Mouse (Mus musculus): Measurements from ENCODE around the gene Fam184a. TPM values are rescaled to one million over a fixed set of nuclear protein-coding genes. Genes with fewer than 3 reads are reported as not detected.
A peak's percentile ranks its signal among the peaks of the same experiment; 100 is the strongest.

Fam184a gene
- polyA plus RNA-seq, 1 experiment from 2014 or later = 5.0 TPM

DNA sequence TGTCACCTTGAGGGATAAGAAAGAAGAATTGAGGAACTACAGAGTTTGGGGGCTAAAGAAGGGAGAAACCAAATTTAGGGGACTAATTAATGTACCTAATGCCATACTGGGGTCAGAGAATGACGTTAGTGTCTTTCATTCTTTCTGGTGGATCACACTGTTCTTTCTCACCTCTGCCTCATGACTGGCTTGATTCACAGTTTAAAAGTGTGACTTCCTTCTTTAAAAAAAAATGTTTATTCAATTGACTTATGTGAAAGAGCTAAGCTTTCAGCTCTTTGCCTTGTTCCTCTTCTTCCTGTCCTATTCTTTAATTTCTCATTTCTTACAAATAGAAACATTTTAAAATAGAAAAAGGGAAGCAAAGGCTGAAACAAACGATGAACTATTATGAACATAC is 20.6 kb upstream of the Fam184a start:
- Histone ChIP-seq H3K9ac (ENCODE audit: low read depth, low read length) (no peak overlapping the region), H3K4me1 (replicated peaks; ENCODE audit: insufficient read depth, low read length) (no peaks in the 10 kb centered on the region; the same call in 1 of the 2 replicates), H3K4me3 (replicated peaks; ENCODE audit: low read depth, low read length) (no peak overlapping the region), H3K4me2 (ENCODE audit: low read length) (no peak overlapping the region), H3K27me3 (ENCODE audit: insufficient read depth, low read length) (no peaks in the 10 kb centered on the region), H3K27ac (no peak overlapping the region), H3K9me3 (replicated peaks; ENCODE audit: low read length) (no peaks in the 10 kb centered on the region), H3K36me3 (ENCODE audit: insufficient read depth, low read length) (no peaks in the 10 kb centered on the region)
- ATAC-seq (replicated peaks; ENCODE audit: low FRiP score, low read depth) = no peak
- 69% methylated on average over 2 of the region's 2 CpGs for WGBS
- no peak for DNase-seq (ENCODE audit: low spot score)
- TF ChIP-seq CTCF (IDR thresholded peaks at IDR 0.05; ENCODE audit: low read depth) = no peak

GRCm38 (mm10) chr10:53768745-53769144 is 17.8 kb upstream of the Fam184a start:
- Histone ChIP-seq H3K4me1 (replicated peaks; ENCODE audit: insufficient read depth, low read length) (no peaks in the 10 kb centered on the region; the same call in 1 of the 2 replicates), H3K36me3 (ENCODE audit: insufficient read depth, low read length) (no peaks in the 10 kb centered on the region), H3K4me2 (ENCODE audit: low read length) (no peak overlapping the region), H3K4me3 (replicated peaks; ENCODE audit: low read depth, low read length) (no peak overlapping the region), H3K9me3 (replicated peaks; ENCODE audit: low read length) (no peaks in the 10 kb centered on the region), H3K9ac (ENCODE audit: low read depth, low read length) (no peak overlapping the region), H3K27ac (no peak overlapping the region), H3K27me3 (ENCODE audit: insufficient read depth, low read length) (no peaks in the 10 kb centered on the region)
- TF ChIP-seq CTCF (IDR thresholded peaks at IDR 0.05; ENCODE audit: low read depth) = no peak
- ATAC-seq (replicated peaks; ENCODE audit: low FRiP score, low read depth) (no peak), DNase-seq (ENCODE audit: low spot score) (no peak)
- WGBS = 68% methylated on average over 3 of the region's 3 CpGs

- no peak overlapping the region for H3K27ac ChIP-seq
- H3K27me3 ChIP-seq (ENCODE audit: insufficient read depth, low read length) = no peaks in the 10 kb centered on the region
- no peak overlapping the region for H3K4me3 ChIP-seq (replicated peaks; ENCODE audit: low read depth, low read length)
- H3K4me1 ChIP-seq (replicated peaks; ENCODE audit: insufficient read depth, low read length) = no peaks in the 10 kb centered on the region
- no peak overlapping the region for H3K4me2 ChIP-seq (ENCODE audit: low read length)
- H3K36me3 ChIP-seq (ENCODE audit: insufficient read depth, low read length) = no peaks in the 10 kb centered on the region
- DNase-seq (ENCODE audit: low spot score) = no peak
- WGBS = 86% methylated on average over 4 of the region's 4 CpGs
- no peak overlapping the region for H3K9ac ChIP-seq (ENCODE audit: low read depth, low read length)
- TF ChIP-seq CTCF (IDR thresholded peaks at IDR 0.05; ENCODE audit: low read depth) = no peak
- ATAC-seq (replicated peaks; ENCODE audit: low FRiP score, low read depth) = no peak
- H3K9me3 ChIP-seq (replicated peaks; ENCODE audit: low read length) = no peaks in the 10 kb centered on the region
Observed at GRCm38 (mm10) chr10:53765471-53765870, 14.5 kb upstream of the Fam184a start.

DNA sequence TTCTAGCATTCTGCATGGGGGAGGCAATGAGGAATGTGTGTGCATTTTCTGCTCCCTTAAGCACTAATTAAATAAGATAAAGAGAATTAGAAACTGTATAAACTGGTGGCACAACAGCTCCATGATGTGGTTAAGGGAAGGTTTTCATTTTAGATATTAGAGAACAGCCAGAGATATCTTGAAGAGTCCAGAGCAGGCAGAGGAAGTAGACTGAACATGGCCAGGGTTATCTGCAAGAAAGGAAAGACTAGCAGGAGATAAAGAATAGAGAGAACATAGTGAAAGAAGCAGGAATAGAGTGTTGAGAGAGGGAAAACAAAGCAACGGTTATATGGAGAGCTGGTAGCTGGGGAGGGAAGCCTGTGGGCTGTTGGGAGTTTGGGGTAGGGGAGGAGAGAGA is 1.8 kb upstream of the Fam184a start:
- Histone ChIP-seq H3K27me3 (ENCODE audit: insufficient read depth, low read length) (no peaks in the 10 kb centered on the region), H3K9ac (ENCODE audit: low read depth, low read length) (no peak overlapping the region), H3K4me2 (ENCODE audit: low read length) (no peak overlapping the region), H3K27ac (no peak overlapping the region), H3K4me1 (replicated peaks; ENCODE audit: insufficient read depth, low read length) (0 out of 2 replicates have a peak, but pooled peaks cover 5% of the 10 kb centered on the region), H3K4me3 (replicated peaks; ENCODE audit: low read depth, low read length) (no peak overlapping the region), H3K36me3 (ENCODE audit: insufficient read depth, low read length) (no peaks in the 10 kb centered on the region), H3K9me3 (replicated peaks; ENCODE audit: low read length) (no peaks in the 10 kb centered on the region)
- 80% methylated on average over 1 of the region's 1 CpGs for WGBS
- DNase-seq (ENCODE audit: low spot score) = no peak
- no peak for ATAC-seq (replicated peaks; ENCODE audit: low FRiP score, low read depth)
- peak; percentile 15; the same call in 1 of the 2 replicates for TF ChIP-seq CTCF (IDR thresholded peaks at IDR 0.05; ENCODE audit: low read depth)

- DNase-seq (ENCODE audit: low spot score) (no peak), ATAC-seq (replicated peaks; ENCODE audit: low FRiP score, low read depth) (peak; percentile 62)
- peak overlapping the region; percentile 97 for H3K4me2 ChIP-seq (ENCODE audit: low read length)
- TF ChIP-seq CTCF (IDR thresholded peaks at IDR 0.05; ENCODE audit: low read depth) = no peak
- 4% methylated on average over 39 of the region's 39 CpGs for WGBS
- no peaks in the 10 kb centered on the region for H3K9me3 ChIP-seq (replicated peaks; ENCODE audit: low read length)
- no peaks in the 10 kb centered on the region for H3K27me3 ChIP-seq (ENCODE audit: insufficient read depth, low read length)
- H3K9ac ChIP-seq (ENCODE audit: low read depth, low read length) = peak overlapping the region; percentile 73
- peak overlapping the region; percentile 20; the same call in 1 of the 2 replicates for H3K27ac ChIP-seq
- no peaks in the 10 kb centered on the region for H3K36me3 ChIP-seq (ENCODE audit: insufficient read depth, low read length)
- 0 out of 2 replicates have a peak, but pooled peaks cover 5% of the 10 kb centered on the region for H3K4me1 ChIP-seq (replicated peaks; ENCODE audit: insufficient read depth, low read length)
- H3K4me3 ChIP-seq (replicated peaks; ENCODE audit: low read depth, low read length) = peak overlapping the region; percentile 74
Observed at GRCm38 (mm10) chr10:53750275-53750954, 508 bp downstream of the Fam184a start.

- Histone ChIP-seq H3K27ac (no peak overlapping the region), H3K9ac (ENCODE audit: low read depth, low read length) (no peak overlapping the region), H3K27me3 (ENCODE audit: insufficient read depth, low read length) (no peaks in the 10 kb centered on the region), H3K36me3 (ENCODE audit: insufficient read depth, low read length) (no peaks in the 10 kb centered on the region), H3K9me3 (replicated peaks; ENCODE audit: low read length) (no peaks in the 10 kb centered on the region), H3K4me2 (ENCODE audit: low read length) (no peak overlapping the region), H3K4me1 (replicated peaks; ENCODE audit: insufficient read depth, low read length) (0 out of 2 replicates have a peak, but pooled peaks cover 5% of the 10 kb centered on the region), H3K4me3 (replicated peaks; ENCODE audit: low read depth, low read length) (no peak overlapping the region)
- no peak for ATAC-seq (replicated peaks; ENCODE audit: low FRiP score, low read depth)
- WGBS = 85% methylated on average over 6 of the region's 6 CpGs
- no peak for DNase-seq (ENCODE audit: low spot score)
- no peak for TF ChIP-seq CTCF (IDR thresholded peaks at IDR 0.05; ENCODE audit: low read depth)
Observed at GRCm38 (mm10) chr10:53746039-53746438, 4.9 kb downstream of the Fam184a start.
